Mouse (Mus musculus) brain, embryonic 14.5 days (tissue): Measurements from ENCODE around the gene Clec2i.

Source experiments
- CTCF ChIP-seq: fragments of 200-500 bp; IDR thresholded peaks from 2 replicates; pipeline ENCODE4 v1.5.1; 2012; ENCODE audit warnings: inconsistent platforms, mild to moderate bottlenecking, moderate library complexity, borderline replicate concordance; ENCODE audit not compliant: insufficient read depth, insufficient read length; ENCODE audit errors: extremely low read depth
- POLR2A ChIP-seq: fragments of 200-500 bp; IDR thresholded peaks from 2 replicates; pipeline ENCODE4 v1.6.1; 2012; ENCODE audit warnings: mild to moderate bottlenecking, inconsistent platforms, borderline replicate concordance; ENCODE audit not compliant: poor library complexity, insufficient read depth, insufficient read length, severe bottlenecking; ENCODE audit errors: extremely low read depth

- peak; percentile 99 for TF ChIP-seq CTCF
- no peak for TF ChIP-seq POLR2A
These were observed 41.9 kb upstream of the Clec2i start for GRCm38 (mm10) chr6:128845319-128845979.
